Mouse (Mus musculus): Measurements from ENCODE around the gene Pde4b.

- no peak for TF ChIP-seq CHD2 (IDR thresholded peaks at IDR 0.05; ENCODE audit: low read depth, low read length)
- TF ChIP-seq HCFC1 (IDR thresholded peaks at IDR 0.05; ENCODE audit: borderline replicate concordance, insufficient read depth, low read length): no peak
- no peak for TF ChIP-seq ZNF384 (IDR thresholded peaks at IDR 0.05; ENCODE audit: low read depth, low read length)
Observed at GRCm38 (mm10) chr4:102567111-102567510, 479.8 kb downstream of the Pde4b start.
